Mouse (Mus musculus): Measurements from ENCODE around the gene Xpot. TPM values are rescaled to one million over a fixed set of nuclear protein-coding genes. Genes with fewer than 3 reads are reported as not detected.

Xpot gene
- polyA plus RNA-seq, 1 experiment from 2014 or later = 59.3 TPM

DNA sequence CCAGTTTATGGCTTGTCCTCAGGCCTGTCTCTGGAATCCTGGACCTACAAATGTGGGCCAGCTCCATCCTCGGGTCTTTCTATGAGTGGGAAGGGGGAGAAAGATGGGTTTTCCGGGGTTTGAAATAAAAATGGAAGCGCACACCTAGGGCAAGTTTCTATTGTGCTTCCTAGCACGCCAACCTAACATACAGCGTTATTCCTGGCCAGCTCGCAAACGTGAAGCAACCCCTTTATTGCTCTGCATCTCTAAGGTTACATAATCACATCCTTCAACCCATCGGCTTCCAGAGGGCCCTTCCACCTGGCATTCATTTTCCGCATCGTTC, 14.8 kb upstream of the Xpot start:
- Histone ChIP-seq H3K27me3 (peaks cover 29% of the 10 kb centered on the region), H3K9me3 (no peaks in the 10 kb centered on the region), H3K4me1 (replicated peaks) (peaks cover 15% of the 10 kb centered on the region), H3K36me3 (no peaks in the 10 kb centered on the region), H3K4me2 (peak overlapping the region; percentile 98), H3K9ac (replicated peaks) (no peak overlapping the region; the same call in 1 of the 2 replicates), H3K27ac (no peak overlapping the region), H3K4me3 (replicated peaks) (peak overlapping the region; percentile 60)
- ATAC-seq (ENCODE audit: insufficient number of reproducible peaks, insufficient read depth, low FRiP score, low TSS enrichment, low read depth) = no peak
- WGBS = 7% methylated on average over 10 of the region's 10 CpGs

DNA sequence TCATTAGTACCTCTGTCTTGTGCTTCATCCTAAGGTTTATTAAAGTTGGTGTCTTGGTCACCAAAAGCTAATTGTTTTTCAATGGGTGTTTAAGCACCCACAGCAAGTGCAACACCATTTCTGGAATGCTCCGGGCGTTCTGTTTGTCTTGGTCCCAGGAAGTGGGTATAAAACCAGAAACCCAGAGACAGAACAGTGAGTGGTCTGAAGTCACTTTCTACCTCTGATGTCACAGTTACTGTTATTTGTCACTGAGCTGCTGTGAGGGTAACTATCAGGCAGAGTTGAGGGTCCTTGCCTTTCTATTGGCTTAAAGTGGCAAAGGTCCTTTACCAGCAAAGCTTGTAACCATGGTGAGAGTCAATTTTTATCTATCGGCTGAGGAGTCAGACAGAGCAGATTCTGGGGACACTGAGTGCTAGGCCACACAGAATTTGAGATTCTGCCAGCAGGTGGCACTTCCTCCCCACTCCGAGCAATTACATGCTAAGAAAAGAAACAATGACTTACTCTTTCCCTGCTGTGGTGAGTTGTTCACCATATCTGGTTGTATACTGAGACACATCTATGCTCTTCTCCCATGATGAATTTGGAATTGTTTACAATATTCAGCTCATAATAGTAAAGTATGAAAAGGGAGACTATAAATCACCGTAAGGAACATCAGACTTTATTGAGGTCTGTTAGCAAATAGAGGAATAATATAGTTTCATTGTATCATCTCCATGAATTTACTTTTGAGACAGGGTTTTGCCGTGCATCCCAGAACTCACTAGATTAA, 14.2 kb upstream of the Xpot start:
- Histone ChIP-seq H3K4me3 (replicated peaks) (no peak overlapping the region), H3K4me1 (replicated peaks) (peaks cover 15% of the 10 kb centered on the region), H3K36me3 (no peaks in the 10 kb centered on the region), H3K27ac (no peak overlapping the region), H3K9me3 (no peaks in the 10 kb centered on the region), H3K4me2 (peak overlapping the region; percentile 98), H3K27me3 (peaks cover 29% of the 10 kb centered on the region), H3K9ac (replicated peaks) (no peak overlapping the region)
- ATAC-seq (ENCODE audit: insufficient number of reproducible peaks, insufficient read depth, low FRiP score, low TSS enrichment, low read depth) = no peak
- WGBS = 56% methylated on average over 6 of the region's 6 CpGs

DNA sequence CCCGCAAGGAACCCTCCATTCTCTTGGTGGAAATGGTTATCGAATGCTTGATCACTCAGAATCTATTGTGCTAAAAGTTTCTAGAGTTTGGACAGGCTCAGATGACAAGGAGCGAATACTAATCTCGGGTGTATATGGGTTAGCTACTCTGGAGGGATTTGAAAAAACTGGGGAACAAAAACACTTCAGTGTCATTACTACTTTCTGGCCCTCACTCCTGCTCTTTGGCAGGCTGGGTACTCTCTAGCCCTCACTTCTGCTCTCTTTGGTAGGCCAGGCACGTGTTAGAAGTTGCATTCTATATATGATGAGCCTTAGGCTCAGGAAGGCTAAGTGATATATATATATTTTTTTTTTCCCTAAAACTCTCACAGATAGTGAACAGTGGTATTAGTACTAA, 13.4 kb upstream of the Xpot start:
- 83% methylated on average over 5 of the region's 5 CpGs for WGBS

DNA sequence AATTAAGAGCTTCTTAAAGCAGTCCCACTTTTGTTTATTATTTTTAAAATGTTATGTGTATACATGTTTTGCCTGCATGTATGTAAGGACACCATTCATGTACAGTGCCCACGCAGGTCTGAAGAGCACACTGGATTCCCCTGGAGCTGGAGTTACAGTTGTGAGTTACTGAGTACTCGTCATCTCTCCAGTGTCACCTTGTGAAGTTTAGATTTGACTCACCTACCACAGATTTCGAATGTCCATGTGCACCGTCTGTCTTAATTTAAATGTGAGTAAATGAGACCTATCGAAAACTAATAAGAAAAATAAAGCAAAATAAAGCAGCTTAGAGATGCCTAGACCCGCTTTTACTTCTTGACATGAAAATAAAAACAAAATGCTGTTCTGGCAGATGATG, 10.1 kb upstream of the Xpot start:
- H3K27me3 ChIP-seq = peaks cover 4% of the 10 kb centered on the region; the same call in 1 of the 2 replicates
- 83% methylated on average over 6 of the region's 6 CpGs for WGBS
- H3K27ac ChIP-seq = no peak overlapping the region
- H3K4me1 ChIP-seq (replicated peaks) = peaks cover 4% of the 10 kb centered on the region; the same call in 1 of the 2 replicates
- H3K4me2 ChIP-seq = no peak overlapping the region
- no peaks in the 10 kb centered on the region for H3K36me3 ChIP-seq
- no peak overlapping the region for H3K9ac ChIP-seq (replicated peaks)
- H3K4me3 ChIP-seq (replicated peaks) = no peak overlapping the region
- ATAC-seq (ENCODE audit: insufficient number of reproducible peaks, insufficient read depth, low FRiP score, low TSS enrichment, low read depth) = no peak
- no peaks in the 10 kb centered on the region for H3K9me3 ChIP-seq

More for the DNA sequence above, 13.4 kb upstream of the Xpot start:
- H3K9me3 ChIP-seq = no peaks in the 10 kb centered on the region
- H3K4me1 ChIP-seq (replicated peaks) = peaks cover 15% of the 10 kb centered on the region
- H3K9ac ChIP-seq (replicated peaks) = no peak overlapping the region
- peaks cover 29% of the 10 kb centered on the region for H3K27me3 ChIP-seq
- no peak overlapping the region for H3K4me3 ChIP-seq (replicated peaks)
- no peak overlapping the region for H3K27ac ChIP-seq
- H3K36me3 ChIP-seq = no peaks in the 10 kb centered on the region
- no peak for ATAC-seq (ENCODE audit: insufficient number of reproducible peaks, insufficient read depth, low FRiP score, low TSS enrichment, low read depth)
- no peak overlapping the region for H3K4me2 ChIP-seq

DNA sequence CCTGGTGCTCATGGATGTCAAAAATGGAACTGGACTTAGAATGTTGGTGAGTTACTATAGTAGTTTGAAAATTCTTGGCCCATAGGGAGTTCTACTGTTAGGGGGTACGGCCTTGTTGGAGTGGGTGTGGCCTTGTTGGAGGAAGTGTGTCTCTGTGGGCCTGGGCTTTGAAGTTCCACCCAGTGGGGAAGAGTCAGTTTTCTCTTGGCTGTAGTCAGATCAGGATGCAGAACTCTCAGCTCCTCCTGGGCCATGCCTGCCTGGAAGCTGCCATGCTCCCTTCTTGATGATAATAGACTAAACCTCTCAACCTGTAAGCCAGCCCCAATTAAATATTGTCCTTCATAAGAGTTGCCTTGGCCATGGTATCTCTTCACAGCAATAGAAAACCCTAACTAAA, 8.0 kb upstream of the Xpot start:
- no peak overlapping the region for H3K27ac ChIP-seq
- no peak overlapping the region for H3K4me2 ChIP-seq
- H3K36me3 ChIP-seq = no peaks in the 10 kb centered on the region
- ATAC-seq (ENCODE audit: insufficient number of reproducible peaks, insufficient read depth, low FRiP score, low TSS enrichment, low read depth) = no peak
- H3K4me3 ChIP-seq (replicated peaks) = no peak overlapping the region
- 48% methylated on average over 1 of the region's 1 CpGs for WGBS
- no peaks in the 10 kb centered on the region for H3K27me3 ChIP-seq
- H3K9ac ChIP-seq (replicated peaks) = no peak overlapping the region
- H3K4me1 ChIP-seq (replicated peaks) = no peaks in the 10 kb centered on the region
- no peaks in the 10 kb centered on the region for H3K9me3 ChIP-seq

DNA sequence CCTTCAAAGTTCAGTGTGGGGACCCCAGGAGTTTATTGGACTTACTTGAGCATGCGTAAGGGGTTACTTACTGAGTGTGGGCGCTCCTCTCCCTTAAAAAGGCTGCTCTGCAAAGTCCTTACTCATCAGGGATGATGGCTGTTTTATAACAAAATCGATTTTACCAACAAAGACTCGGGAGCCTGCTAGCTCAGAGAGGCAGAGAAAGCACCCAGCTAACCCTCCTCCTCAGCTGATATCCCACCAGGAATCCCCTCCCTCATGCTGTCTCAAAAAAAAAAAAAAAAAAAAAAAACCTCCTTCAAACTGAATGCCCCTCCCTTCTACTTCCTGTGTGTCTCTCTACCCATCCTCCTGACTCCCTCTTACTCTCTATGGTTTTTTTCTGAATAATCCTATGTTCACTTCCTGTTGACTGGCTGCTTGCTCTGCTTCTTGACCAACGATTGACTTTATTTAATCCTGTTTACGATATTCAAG, 2.5 kb upstream of the Xpot start:
- H3K27ac ChIP-seq = no peak overlapping the region
- H3K9ac ChIP-seq (replicated peaks) = no peak overlapping the region
- H3K36me3 ChIP-seq = no peaks in the 10 kb centered on the region
- WGBS = 87% methylated on average over 6 of the region's 6 CpGs
- no peak for ATAC-seq (ENCODE audit: insufficient number of reproducible peaks, insufficient read depth, low FRiP score, low TSS enrichment, low read depth)
- no peak overlapping the region for H3K4me3 ChIP-seq (replicated peaks)
- H3K4me2 ChIP-seq = no peak overlapping the region
- no peaks in the 10 kb centered on the region for H3K27me3 ChIP-seq
- H3K9me3 ChIP-seq = no peaks in the 10 kb centered on the region
- peaks cover 13% of the 10 kb centered on the region for H3K4me1 ChIP-seq (replicated peaks)

DNA sequence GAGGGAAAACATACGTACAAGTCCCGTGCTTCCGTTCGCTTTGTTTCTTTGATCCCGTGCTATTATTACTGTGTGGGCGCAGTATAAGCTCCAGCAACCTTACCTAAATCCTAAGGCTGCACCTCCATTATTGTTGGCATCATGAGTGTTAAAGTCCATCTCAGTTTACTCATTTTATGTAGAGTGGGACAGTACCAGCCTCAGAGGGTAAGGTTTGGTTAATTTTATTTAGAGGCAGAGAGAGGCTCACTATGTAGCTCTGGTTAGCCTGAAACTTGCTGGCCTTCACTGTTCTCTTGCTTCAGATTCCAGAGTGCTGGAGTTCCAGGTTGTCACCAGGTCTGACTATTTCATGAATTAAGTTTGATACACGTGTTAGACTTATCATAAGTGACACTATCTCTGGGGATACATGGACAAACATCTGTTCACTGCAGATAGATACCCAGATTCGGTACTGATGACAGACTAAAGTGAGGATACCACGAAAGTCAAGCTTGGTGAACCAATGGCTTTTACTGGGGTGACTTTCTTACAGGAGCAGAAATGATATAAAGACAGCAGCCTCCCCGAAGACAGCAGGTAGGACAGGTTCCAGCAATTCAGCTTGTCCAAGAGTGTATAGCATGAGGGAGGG, 1.2 kb upstream of the Xpot start:
- ATAC-seq (ENCODE audit: insufficient number of reproducible peaks, insufficient read depth, low FRiP score, low TSS enrichment, low read depth) = no peak
- WGBS = 87% methylated on average over 10 of the region's 10 CpGs
- peak overlapping the region; percentile 61 for H3K4me2 ChIP-seq
- H3K9me3 ChIP-seq = no peaks in the 10 kb centered on the region
- H3K36me3 ChIP-seq = peaks cover 6% of the 10 kb centered on the region
- H3K4me3 ChIP-seq (replicated peaks) = peak overlapping the region; percentile 85; the same call in 1 of the 2 replicates
- no peak overlapping the region for H3K9ac ChIP-seq (replicated peaks)
- H3K27me3 ChIP-seq = no peaks in the 10 kb centered on the region
- peaks cover 13% of the 10 kb centered on the region for H3K4me1 ChIP-seq (replicated peaks)
- no peak overlapping the region for H3K27ac ChIP-seq

DNA sequence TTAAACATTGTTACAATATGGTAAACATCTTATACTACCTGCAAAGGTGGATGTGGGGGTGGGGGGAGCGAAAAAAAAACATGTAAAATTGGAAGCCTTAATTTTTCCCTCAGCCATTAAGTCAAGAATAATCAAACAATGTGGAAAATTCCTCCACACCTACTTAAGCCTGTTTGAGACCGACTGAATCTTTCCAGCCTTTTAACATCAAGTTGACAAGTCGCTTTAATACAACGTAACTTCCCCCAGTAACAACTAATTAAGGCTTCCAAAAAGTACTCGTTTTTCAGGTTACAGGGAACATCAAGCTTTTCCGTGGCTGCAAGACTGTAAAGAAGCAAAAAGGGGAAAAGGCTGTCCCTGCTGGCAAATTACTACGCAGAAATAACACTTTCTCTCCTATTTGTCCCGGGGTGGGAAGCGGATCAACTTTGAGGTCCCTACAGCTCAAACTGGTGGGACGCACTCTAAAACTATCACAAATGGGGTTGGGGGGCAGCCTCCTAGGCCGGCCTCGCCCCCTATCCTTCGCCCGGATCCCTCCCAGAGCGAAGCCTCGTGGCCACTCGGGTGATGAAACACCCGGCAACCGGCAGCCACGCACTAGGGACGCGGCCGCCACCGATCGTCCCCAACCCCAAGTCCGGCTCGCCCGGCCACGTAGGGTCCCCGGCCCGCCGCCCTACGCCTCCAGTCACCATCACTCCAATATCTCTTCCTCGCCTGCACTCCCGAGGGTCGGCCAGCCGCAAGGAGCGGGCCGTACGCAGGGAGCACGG, 536 bp downstream of the Xpot start:
- H3K4me3 ChIP-seq (replicated peaks) = peak overlapping the region; percentile 85
- ATAC-seq (ENCODE audit: insufficient number of reproducible peaks, insufficient read depth, low FRiP score, low TSS enrichment, low read depth) = no peak; the same call in 1 of the 2 replicates

DNA sequence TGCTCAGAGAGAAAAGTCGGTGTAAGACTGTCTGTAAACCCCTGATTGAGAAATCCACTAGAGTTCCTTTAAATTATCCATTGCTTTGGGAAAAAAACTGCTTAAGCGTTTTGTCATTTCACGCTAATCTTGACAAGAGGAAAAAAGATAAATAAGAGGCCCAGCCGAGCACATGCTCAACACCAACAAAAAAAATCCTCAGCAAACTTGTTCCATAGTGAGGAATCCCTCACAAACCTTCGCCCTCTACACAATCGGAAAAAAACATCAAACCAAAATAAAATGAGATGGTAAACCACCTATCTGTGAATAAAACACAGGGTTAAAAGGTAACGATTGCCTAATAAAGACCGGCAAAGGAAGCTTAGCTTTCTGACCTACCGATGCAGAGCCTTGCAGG, 1.1 kb downstream of the Xpot start:
- peak overlapping the region; percentile 85 for H3K4me3 ChIP-seq (replicated peaks)
- no peak for ATAC-seq (ENCODE audit: insufficient number of reproducible peaks, insufficient read depth, low FRiP score, low TSS enrichment, low read depth)
- H3K36me3 ChIP-seq = peaks cover 29% of the 10 kb centered on the region
- 21% methylated on average over 9 of the region's 9 CpGs for WGBS
- no peaks in the 10 kb centered on the region for H3K27me3 ChIP-seq
- H3K4me2 ChIP-seq = peak overlapping the region; percentile 61
- no peaks in the 10 kb centered on the region for H3K9me3 ChIP-seq
- no peak overlapping the region for H3K27ac ChIP-seq
- H3K9ac ChIP-seq (replicated peaks) = peak overlapping the region; percentile 86
- H3K4me1 ChIP-seq (replicated peaks) = peaks cover 13% of the 10 kb centered on the region

More for the DNA sequence above, 536 bp downstream of the Xpot start:
- Histone ChIP-seq H3K27me3 (no peaks in the 10 kb centered on the region), H3K36me3 (peaks cover 24% of the 10 kb centered on the region), H3K9ac (replicated peaks) (peak overlapping the region; percentile 86), H3K4me2 (peak overlapping the region; percentile 61), H3K9me3 (no peaks in the 10 kb centered on the region), H3K4me1 (replicated peaks) (peaks cover 13% of the 10 kb centered on the region), H3K27ac (peak overlapping the region; percentile 95)
- under 1% methylated on average over 41 of the region's 41 CpGs for WGBS

DNA sequence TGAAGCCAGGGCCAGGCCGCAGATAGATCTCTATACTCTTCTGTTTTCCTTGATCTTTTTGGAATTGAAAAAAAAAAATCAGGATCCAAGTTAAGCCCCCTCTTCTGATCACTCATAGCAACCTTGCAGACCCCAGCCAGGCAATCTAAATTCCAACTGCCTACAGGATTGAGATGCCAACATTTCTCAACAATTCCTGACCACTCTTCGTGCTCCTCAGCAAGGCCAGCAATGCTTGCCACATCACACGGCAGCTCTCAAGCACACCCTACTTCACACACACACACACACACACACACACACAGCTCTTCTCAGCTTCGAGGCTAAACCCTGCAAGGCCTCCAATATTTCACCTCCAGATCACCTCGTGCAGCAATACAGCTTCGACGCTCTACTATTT, 2.5 kb downstream of the Xpot start:
- WGBS = 89% methylated on average over 7 of the region's 7 CpGs
- no peak for ATAC-seq (ENCODE audit: insufficient number of reproducible peaks, insufficient read depth, low FRiP score, low TSS enrichment, low read depth)
- Histone ChIP-seq H3K4me1 (replicated peaks) (peaks cover 13% of the 10 kb centered on the region), H3K9ac (replicated peaks) (no peak overlapping the region), H3K4me2 (no peak overlapping the region), H3K9me3 (no peaks in the 10 kb centered on the region), H3K27ac (no peak overlapping the region), H3K4me3 (replicated peaks) (no peak overlapping the region), H3K36me3 (peaks cover 41% of the 10 kb centered on the region), H3K27me3 (no peaks in the 10 kb centered on the region)

DNA sequence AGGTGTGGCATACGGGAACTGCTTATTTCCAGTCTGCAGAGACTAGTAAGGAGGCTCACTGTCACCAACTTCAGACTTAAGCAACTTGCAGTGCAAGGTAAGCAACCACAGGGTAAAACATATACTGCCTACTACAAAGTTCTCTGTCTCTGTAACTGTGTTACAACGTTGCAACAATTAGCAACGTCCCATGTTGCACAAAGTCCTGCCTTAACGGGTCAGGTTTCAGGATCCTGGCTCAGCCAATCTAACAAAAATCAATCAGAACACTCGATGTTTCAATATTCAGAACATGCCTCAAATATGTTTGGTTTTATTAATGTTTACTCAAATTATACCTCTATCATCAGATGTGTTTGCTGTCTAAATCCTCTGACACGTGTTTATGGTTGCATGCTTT, 3.7 kb downstream of the Xpot start:
- ATAC-seq (ENCODE audit: insufficient number of reproducible peaks, insufficient read depth, low FRiP score, low TSS enrichment, low read depth) = no peak
- H3K4me2 ChIP-seq = no peak overlapping the region
- peaks cover 13% of the 10 kb centered on the region for H3K4me1 ChIP-seq (replicated peaks)
- no peaks in the 10 kb centered on the region for H3K9me3 ChIP-seq
- H3K4me3 ChIP-seq (replicated peaks) = no peak overlapping the region
- peaks cover 53% of the 10 kb centered on the region for H3K36me3 ChIP-seq
- H3K27ac ChIP-seq = no peak overlapping the region
- H3K27me3 ChIP-seq = no peaks in the 10 kb centered on the region
- no peak overlapping the region for H3K9ac ChIP-seq (replicated peaks)
- 85% methylated on average over 6 of the region's 6 CpGs for WGBS

All from limb, embryonic 12.5 days (tissue).